Mouse (Mus musculus) midbrain, embryonic 10.5 days (tissue): ENCODE data around the gene Prss57. TPM values are rescaled to one million over a fixed set of nuclear protein-coding genes. Genes with fewer than 3 reads are reported as not detected.
A peak's percentile ranks its signal among the peaks of the same experiment; 100 is the strongest.

Source experiments
- DNase-seq: peaks from one replicate; pipeline ENCODE4 v3.0.0-alpha.2; 2017; ENCODE audit warnings: low spot score
- H3K27ac ChIP-seq: fragments of 300-500 bp; sonication (generic); replicated peaks from 2 replicates; pipeline ENCODE4 v1.5.1; 2016; ENCODE audit warnings: mild to moderate bottlenecking
- H3K27me3 ChIP-seq: fragments of 300-500 bp; sonication (generic); 2 replicates; pipeline ENCODE4 v1.6.1; 2016; ENCODE audit warnings: low read depth, mild to moderate bottlenecking; ENCODE audit not compliant: poor library complexity, severe bottlenecking
- H3K36me3 ChIP-seq: fragments of 300-500 bp; sonication (generic); 2 replicates; pipeline ENCODE4 v1.6.1; 2016; ENCODE audit warnings: mild to moderate bottlenecking, moderate library complexity
- H3K4me1 ChIP-seq: fragments of 300-500 bp; sonication (generic); 2 replicates; pipeline ENCODE4 v1.6.1; 2016
- H3K4me3 ChIP-seq: fragments of 300-500 bp; sonication (generic); 2 replicates; pipeline ENCODE4 v1.5.1; 2016; ENCODE audit warnings: mild to moderate bottlenecking, moderate library complexity
- H3K9me3 ChIP-seq: fragments of 300-500 bp; sonication (generic); replicated peaks from 2 replicates; pipeline ENCODE4 v1.6.1; 2016; ENCODE audit warnings: mild to moderate bottlenecking
- WGBS: fragments of 180-500 bp; shearing (Covaris S2); methylation state at CpG from one replicate; pipeline ENCODE4 v1.1.7; 2016; 5-methylcytosine and 5-hydroxymethylcytosine counted together
- polyA plus RNA-seq: library from polyadenylated mRNA; unstranded; fragments of >200 nt; fragmentation: Nextera tagmentation; extraction: Ambion mirVana; gene quantifications from 2 replicates; pipeline ENCODE4 v1.2.1, GENCODE M21; 2016

Prss57 gene
- 0.05 TPM in 1 of 2 replicates, not detected in the other for polyA plus RNA-seq

DNA sequence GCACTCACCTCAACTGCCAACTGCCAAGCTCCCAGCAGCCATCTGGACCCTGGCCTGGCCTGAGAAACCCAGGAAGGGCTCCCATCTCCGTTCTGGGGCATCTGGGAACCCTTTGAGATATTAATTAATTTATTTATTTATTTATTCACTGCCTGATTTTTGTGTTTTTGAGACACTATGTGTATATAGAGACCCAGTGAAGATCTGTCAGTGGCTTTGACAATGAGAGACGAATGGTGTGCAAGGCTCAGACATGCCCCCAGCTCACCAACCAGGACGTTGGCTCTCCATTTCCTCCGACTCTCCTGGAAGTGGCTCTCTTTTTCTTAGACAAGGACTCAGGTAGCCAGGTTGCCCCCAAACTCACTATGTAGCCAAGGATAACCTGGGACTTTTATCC lies at the start of gene Prss57:
Gene Prss57 (minus strand): TSS at position 101 of the 400 bp plus-strand sequence.
- no peak for DNase-seq
- WGBS, result 88% methylated on average over 4 of the region's 4 CpGs
- H3K4me3 ChIP-seq, result no peak within 1 kb of the TSS
- H3K9me3 ChIP-seq, result no peaks in the 10 kb centered on the region
- H3K4me1 ChIP-seq, result peaks cover 33% of the 10 kb centered on the region
- peaks cover 6% of the 10 kb centered on the region for H3K27me3 ChIP-seq
- no peak within 1 kb of the TSS for H3K27ac ChIP-seq
- peaks cover 2% of the 10 kb centered on the region for H3K36me3 ChIP-seq

DNA sequence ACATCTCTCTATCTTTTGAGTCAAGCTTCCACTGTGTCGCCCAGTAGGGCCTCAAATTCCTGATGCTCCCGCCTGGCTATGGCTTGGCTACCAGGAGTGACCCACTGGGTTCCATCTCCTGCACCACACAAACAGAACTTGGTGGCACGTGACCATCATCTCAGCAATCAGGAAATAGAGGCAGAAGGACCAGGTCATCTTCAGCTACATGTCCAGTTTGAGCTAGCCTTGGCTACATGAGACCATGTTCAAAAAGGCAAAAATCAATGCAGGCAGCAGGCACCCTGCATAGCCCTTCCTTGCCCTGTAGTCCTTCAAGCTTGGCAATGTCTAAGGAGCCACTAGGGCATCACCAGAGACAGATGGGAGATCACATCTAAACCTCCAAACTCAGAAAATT lies 49.3 kb upstream of the Prss57 start:
- WGBS, result 91% methylated on average over 3 of the region's 3 CpGs

DNA sequence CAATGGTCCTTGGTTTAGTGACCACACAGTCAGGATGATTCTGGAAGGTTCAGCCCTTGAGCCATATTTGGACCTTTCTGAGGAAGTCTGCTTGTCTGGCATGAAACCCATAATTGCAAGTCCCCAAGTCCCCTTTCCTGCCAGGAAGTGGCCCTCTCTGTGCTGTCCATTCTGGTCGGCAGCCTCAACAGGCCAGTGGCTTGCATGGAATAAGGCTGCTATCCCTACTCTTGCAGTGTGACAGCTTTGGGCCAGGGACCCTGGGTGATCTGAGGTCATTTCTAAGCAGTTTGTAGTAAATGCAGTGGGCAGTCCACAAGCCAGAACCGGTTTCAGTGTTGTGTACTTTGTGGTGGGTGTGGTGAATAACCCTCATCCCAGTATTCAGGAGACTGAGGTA lies 47.4 kb upstream of the Prss57 start:
- Histone ChIP-seq H3K4me3 (no peak overlapping the region; the same call in 1 of the 2 replicates), H3K4me1 (peaks cover 21% of the 10 kb centered on the region), H3K27ac (no peak overlapping the region), H3K9me3 (no peaks in the 10 kb centered on the region; the same call in 1 of the 2 replicates), H3K27me3 (no peaks in the 10 kb centered on the region), H3K36me3 (no peaks in the 10 kb centered on the region)
- DNase-seq, result no peak
- 77% methylated on average over 2 of the region's 2 CpGs for WGBS

More for the DNA sequence above, 49.3 kb upstream of the Prss57 start:
- peak overlapping the region; percentile 50; the same call in 1 of the 2 replicates for H3K4me3 ChIP-seq
- H3K27me3 ChIP-seq, result no peaks in the 10 kb centered on the region
- no peaks in the 10 kb centered on the region; the same call in 1 of the 2 replicates for H3K9me3 ChIP-seq
- H3K4me1 ChIP-seq, result peaks cover 25% of the 10 kb centered on the region
- H3K36me3 ChIP-seq, result no peaks in the 10 kb centered on the region
- peak overlapping the region; percentile 86 for H3K27ac ChIP-seq
- DNase-seq, result no peak

DNA sequence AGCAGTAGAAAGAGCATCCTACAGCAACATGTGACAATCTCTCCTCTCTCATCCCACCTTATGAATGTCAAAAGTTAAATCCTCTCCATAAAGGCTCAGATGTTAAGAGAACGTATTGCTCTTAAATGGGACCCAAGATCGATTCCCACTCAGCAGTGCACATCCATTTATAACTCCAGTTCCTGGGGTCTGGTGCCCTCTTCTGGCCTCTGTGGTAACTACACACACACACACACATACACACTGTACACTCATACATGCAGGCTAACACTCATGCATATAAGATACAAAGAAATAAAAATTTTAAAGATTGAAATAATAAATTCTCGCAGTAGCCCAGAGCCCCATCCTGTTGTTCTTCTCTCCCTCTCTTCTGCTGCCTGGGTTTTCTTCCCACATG lies 46.2 kb upstream of the Prss57 start:
- Histone ChIP-seq H3K36me3 (no peaks in the 10 kb centered on the region), H3K27me3 (no peaks in the 10 kb centered on the region), H3K9me3 (no peaks in the 10 kb centered on the region; the same call in 1 of the 2 replicates), H3K4me1 (peaks cover 15% of the 10 kb centered on the region), H3K27ac (no peak overlapping the region), H3K4me3 (no peak overlapping the region)
- no peak for DNase-seq
- WGBS, result 98% methylated on average over 3 of the region's 3 CpGs

DNA sequence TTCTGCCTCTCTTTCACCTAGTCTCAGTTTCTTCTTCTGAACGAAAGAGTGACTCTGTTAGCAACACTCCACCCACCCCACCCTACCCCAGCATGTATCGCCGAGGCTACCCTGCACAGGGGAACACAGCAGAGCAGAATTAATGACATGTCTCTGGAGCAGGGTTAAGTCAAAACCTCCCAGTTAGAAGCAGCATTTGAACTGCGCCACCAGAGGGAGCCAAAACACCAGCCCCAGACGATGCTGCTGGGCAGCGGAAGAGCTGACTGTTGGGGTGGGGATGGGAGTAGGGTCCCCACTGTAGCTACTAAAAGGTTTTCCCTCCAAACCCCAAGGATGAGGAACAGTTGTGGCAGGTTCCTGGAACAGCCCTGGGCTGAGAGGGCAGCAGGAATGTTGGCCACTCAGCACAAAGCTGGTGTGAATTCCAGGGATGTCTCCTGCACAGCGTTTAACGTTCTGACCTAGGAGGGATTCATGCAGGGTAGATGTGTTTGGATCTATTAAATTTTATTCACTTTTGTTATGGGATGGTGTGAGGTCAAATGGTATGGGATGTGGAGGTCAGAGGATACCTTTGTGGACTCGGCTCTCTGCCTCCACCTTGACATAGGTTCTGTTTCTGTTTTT lies 44.1 kb upstream of the Prss57 start:
- Histone ChIP-seq H3K27ac (no peak overlapping the region), H3K9me3 (no peaks in the 10 kb centered on the region; the same call in 1 of the 2 replicates), H3K36me3 (no peaks in the 10 kb centered on the region), H3K4me1 (peaks cover under 1% of the 10 kb centered on the region; the same call in 1 of the 2 replicates), H3K4me3 (no peak overlapping the region), H3K27me3 (peaks cover 8% of the 10 kb centered on the region; the same call in 1 of the 2 replicates)
- WGBS, result 26% methylated on average over 9 of the region's 9 CpGs
- DNase-seq, result peak; percentile 82

DNA sequence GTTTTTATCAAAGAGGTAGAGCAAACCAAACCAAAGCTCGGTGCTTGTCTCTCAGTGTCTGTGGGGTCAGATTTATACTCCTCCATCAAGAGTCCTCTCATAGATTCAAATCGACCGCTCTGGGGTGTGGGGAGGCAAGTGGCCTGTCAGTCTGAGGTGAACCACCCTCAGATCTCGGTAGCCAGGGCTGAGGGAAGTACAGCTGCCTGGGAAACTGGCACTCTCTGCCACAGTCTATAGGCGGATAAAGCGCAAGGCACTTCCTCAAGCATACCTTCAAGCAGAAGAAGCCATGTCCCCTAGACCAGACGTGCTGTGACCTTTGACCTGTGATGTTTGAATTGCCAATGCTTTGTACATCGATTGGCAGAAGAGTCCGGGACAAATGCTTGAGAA lies 42.0 kb upstream of the Prss57 start:
- Histone ChIP-seq H3K4me3 (no peak overlapping the region), H3K9me3 (no peaks in the 10 kb centered on the region; the same call in 1 of the 2 replicates), H3K27me3 (peaks cover 8% of the 10 kb centered on the region; the same call in 1 of the 2 replicates), H3K27ac (no peak overlapping the region), H3K4me1 (peaks cover 2% of the 10 kb centered on the region; the same call in 1 of the 2 replicates), H3K36me3 (no peaks in the 10 kb centered on the region)
- 79% methylated on average over 9 of the region's 9 CpGs for WGBS
- DNase-seq, result no peak

DNA sequence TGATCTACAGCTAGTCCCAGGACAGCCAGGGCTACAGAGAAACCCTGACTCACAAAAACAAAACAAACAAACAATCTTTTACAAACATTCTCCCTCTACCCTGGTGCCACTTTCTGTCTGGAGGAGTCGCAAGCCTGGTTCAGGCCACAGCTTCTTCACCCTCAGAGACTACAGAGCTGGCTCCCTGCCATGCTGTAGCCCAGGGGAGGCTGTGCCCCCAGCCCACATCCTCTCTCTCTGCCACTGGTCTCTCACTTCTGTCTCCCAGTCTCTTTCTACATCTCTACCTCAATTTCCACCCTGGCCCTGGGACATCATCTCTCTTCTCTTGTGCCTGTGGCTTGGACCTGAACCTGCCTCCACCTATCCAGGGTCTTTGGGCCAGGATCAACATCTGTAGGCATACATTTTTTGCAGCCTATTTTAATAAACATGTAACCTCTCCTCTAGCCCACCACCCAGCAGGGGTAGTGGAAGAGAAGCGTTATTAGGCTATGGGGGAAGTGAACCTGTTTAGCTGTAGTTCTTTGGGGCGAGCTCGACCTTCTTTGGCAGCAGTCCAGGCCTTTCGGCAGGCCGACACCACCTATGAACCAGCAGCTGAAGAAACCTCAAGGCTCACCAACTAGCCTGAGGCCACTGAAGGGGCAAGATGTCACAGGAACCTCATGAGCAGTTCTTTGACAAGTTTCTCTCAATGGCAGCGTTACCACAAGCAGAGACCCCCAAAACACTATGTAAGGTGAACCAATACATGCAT lies 41.4 kb upstream of the Prss57 start:
- Histone ChIP-seq H3K36me3 (no peaks in the 10 kb centered on the region), H3K4me3 (no peak overlapping the region), H3K9me3 (no peaks in the 10 kb centered on the region; the same call in 1 of the 2 replicates), H3K27ac (no peak overlapping the region), H3K27me3 (peaks cover 8% of the 10 kb centered on the region; the same call in 1 of the 2 replicates), H3K4me1 (peaks cover 2% of the 10 kb centered on the region; the same call in 1 of the 2 replicates)
- WGBS, result 90% methylated on average over 7 of the region's 7 CpGs
- DNase-seq, result no peak

DNA sequence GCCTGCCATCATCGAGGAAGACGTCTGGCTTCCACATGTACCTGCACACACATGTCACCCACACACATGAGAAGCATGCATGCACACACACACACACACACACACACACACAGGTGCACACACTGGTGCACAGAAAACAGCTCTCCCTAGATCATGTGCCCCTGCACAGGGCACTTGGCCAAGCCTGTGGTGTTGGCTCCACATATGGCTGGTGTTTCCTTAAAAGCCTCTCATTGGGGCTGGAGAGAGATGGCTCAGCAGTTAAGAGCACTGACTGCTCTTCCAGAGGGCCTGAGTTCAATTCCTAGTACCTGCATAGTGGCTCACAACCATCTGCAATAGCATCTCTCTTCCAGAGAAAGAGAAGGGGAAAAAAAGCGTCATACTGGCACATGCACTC lies 40.8 kb upstream of the Prss57 start:
- Histone ChIP-seq H3K4me3 (no peak overlapping the region), H3K36me3 (no peaks in the 10 kb centered on the region), H3K27ac (no peak overlapping the region), H3K27me3 (peaks cover 8% of the 10 kb centered on the region; the same call in 1 of the 2 replicates), H3K9me3 (no peaks in the 10 kb centered on the region), H3K4me1 (peaks cover 2% of the 10 kb centered on the region; the same call in 1 of the 2 replicates)
- no peak for DNase-seq
- whole genome bisulfite sequencing, result 91% methylated on average over 3 of the region's 3 CpGs

DNA sequence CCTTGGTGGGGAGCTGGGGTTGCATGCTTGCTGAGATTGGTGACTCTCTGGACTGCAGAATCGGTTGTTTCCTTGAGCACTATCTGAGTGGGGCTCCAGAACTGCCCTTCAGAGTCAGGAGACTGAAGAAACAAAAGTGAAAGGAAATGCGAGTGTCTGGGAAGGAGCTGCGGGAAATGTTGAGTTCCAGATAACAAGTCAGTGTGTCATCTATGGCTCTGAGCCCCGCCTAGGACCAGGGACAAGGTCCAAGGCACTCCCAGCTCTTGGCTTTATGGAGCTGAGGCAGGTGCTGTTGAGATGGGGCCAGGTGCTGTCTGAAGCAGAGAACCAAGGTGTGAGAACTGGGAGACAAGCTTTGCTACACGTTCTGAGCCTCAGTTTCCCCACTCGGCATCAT lies 33.7 kb upstream of the Prss57 start:
- no peak overlapping the region for H3K27ac ChIP-seq
- H3K9me3 ChIP-seq, result no peaks in the 10 kb centered on the region
- DNase-seq, result no peak
- H3K4me3 ChIP-seq, result no peak overlapping the region
- H3K27me3 ChIP-seq, result no peaks in the 10 kb centered on the region
- peaks cover 20% of the 10 kb centered on the region for H3K4me1 ChIP-seq
- H3K36me3 ChIP-seq, result peaks cover 16% of the 10 kb centered on the region
- 78% methylated on average over 6 of the region's 6 CpGs for WGBS

DNA sequence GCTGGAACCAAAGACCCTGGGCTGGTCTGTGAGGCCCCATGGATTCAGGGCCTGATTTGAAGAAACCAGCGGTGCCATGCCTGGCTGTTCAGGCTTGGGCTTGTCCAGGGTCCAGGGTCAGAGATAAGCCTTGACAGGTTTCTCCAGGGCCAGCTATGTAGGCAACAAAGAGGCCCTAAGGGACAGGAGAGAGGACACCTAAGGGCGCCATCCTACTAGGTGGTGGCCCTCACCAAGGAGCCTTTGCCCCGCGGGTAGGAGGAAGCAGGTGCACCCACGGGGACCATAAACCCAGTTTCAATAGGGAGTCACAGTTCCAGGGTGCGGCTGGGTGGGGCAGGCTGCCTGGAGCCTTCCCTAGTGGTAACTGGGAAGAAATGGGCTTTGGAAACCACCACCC lies 32.2 kb upstream of the Prss57 start:
- Histone ChIP-seq H3K4me3 (no peak overlapping the region), H3K4me1 (peaks cover 24% of the 10 kb centered on the region), H3K27ac (no peak overlapping the region), H3K36me3 (peaks cover 30% of the 10 kb centered on the region), H3K9me3 (no peaks in the 10 kb centered on the region), H3K27me3 (no peaks in the 10 kb centered on the region)
- WGBS, result 81% methylated on average over 6 of the region's 6 CpGs
- DNase-seq, result no peak

DNA sequence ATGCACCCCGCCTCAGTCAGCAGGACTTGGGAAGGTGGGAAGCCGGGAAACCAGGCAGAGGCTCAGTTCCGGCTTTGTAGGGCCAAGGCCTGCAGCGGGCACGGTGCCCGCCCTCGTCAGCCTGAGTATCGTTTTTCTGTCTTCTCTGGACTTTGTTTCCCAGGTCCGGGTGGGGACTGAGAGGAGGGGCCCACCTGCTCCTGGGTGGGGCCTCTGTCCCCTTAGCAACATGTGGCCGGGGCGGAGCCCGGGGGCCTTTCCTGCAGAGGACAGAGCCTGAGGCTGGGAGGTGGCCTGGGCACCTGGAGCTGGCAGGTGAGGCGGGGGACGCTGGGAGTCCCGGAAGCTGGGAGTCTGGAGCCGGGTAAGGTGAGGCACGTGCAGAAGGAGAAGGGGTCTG lies 31.6 kb upstream of the Prss57 start:
- Histone ChIP-seq H3K36me3 (peaks cover 31% of the 10 kb centered on the region), H3K27ac (0 out of 2 replicates have a peak overlapping the region, but pooled peaks have one; percentile 10), H3K4me3 (0 out of 2 replicates have a peak overlapping the region, but pooled peaks have one; percentile 16), H3K9me3 (no peaks in the 10 kb centered on the region), H3K27me3 (no peaks in the 10 kb centered on the region), H3K4me1 (peaks cover 26% of the 10 kb centered on the region)
- no peak for DNase-seq
- WGBS, result 40% methylated on average over 17 of the region's 17 CpGs

DNA sequence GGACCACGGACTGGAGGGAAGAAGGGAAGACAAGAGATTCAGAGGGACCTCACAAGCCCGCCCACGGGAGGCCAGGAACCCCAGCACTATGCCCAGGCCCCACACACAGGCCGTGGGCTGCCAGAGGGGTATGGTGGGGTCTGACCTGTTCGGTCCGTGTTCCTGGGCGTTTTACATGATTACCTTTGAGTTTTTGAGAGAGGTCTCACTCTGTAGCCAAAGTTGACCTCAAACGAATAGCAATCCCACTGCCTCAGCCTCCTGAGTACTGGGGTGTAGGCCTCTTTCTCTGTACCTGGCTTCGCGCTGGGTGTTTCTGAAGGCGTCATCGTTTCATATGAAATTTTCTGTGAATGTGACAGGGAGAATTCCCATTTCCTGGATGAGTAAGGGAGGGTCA lies 31.0 kb upstream of the Prss57 start:
- DNase-seq, result no peak
- Histone ChIP-seq H3K4me3 (no peak overlapping the region), H3K27ac (no peak overlapping the region), H3K27me3 (no peaks in the 10 kb centered on the region), H3K4me1 (peaks cover 26% of the 10 kb centered on the region), H3K36me3 (peaks cover 35% of the 10 kb centered on the region), H3K9me3 (no peaks in the 10 kb centered on the region)
- 88% methylated on average over 12 of the region's 12 CpGs for WGBS

DNA sequence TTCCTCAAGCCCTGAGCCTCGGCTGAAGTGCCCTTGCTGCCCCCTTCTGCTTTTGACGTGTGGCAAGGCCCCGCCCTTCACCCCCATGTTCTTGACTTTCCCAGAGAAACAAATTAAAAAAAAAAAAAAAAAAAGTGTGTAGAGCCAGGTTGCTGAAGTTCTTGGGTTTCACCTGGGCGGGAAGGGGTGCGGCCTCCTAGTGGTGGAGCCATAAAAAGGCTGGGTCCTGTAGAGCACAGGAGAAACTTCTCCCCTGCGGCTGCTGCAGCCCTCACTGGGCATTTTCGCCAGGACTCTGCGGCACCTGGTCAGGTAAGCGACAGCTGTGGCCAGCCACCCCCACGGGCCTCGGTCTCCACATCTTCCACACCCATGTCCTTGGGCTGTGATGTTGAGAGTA lies 30.0 kb upstream of the Prss57 start, which contains the start of gene Misp:
Gene Misp (plus strand): TSS at position 208 of the 400 bp plus-strand sequence.
- H3K9me3 ChIP-seq, result no peaks in the 10 kb centered on the region
- H3K27ac ChIP-seq, result no peak within 1 kb of the TSS
- peaks cover 44% of the 10 kb centered on the region for H3K36me3 ChIP-seq
- no peaks in the 10 kb centered on the region for H3K27me3 ChIP-seq
- peaks cover 26% of the 10 kb centered on the region for H3K4me1 ChIP-seq
- DNase-seq, result no peak
- H3K4me3 ChIP-seq, result no peak within 1 kb of the TSS
- whole genome bisulfite sequencing, result 69% methylated on average over 11 of the region's 11 CpGs
